Mouse (Mus musculus): ENCODE data around the gene Adra2a.

GRCm38 (mm10) chr19:54039441-54039840, 4.5 kb upstream of the Adra2a start:
- TF ChIP-seq POLR2A (IDR thresholded peaks at IDR 0.05; ENCODE audit: control insufficient read depth, extremely low read depth, insufficient read depth, low read length, poor library complexity) (no peak), CTCF (IDR thresholded peaks at IDR 0.05; ENCODE audit: borderline replicate concordance, control insufficient read depth, extremely low read depth, insufficient read depth, low read length, poor library complexity) (no peak)

All from thymus, adult 2 months (tissue).